Mouse (Mus musculus) olfactory bulb, adult 2 months (tissue): ENCODE measurements around the gene Srf.

Experiments used
- CTCF ChIP-seq: fragments of 200-500 bp; IDR thresholded peaks from 2 replicates; pipeline ENCODE4 v1.5.1; 2012; ENCODE audit warnings: low read depth, mild to moderate bottlenecking, low read length, moderate library complexity; ENCODE audit not compliant: insufficient read depth
- POLR2A ChIP-seq: fragments of 200-500 bp; IDR thresholded peaks from 2 replicates; pipeline ENCODE4 v1.6.1; 2012; ENCODE audit warnings: mild to moderate bottlenecking, low read depth, low read length, moderate library complexity; ENCODE audit not compliant: insufficient read depth

GRCm38 (mm10) chr17:46502775-46503174 lies 53.2 kb downstream of the Srf start:
- TF ChIP-seq CTCF (no peak), POLR2A (no peak)
